Mouse (Mus musculus) right cerebral cortex, adult 18-20 months (tissue): ENCODE results near the gene Alcam.

Experiments
- DNase-seq: peaks from one replicate; pipeline ENCODE4 v3.0.0; 2022; ENCODE audit warnings: mixed read lengths

The Alcam gene

DNA sequence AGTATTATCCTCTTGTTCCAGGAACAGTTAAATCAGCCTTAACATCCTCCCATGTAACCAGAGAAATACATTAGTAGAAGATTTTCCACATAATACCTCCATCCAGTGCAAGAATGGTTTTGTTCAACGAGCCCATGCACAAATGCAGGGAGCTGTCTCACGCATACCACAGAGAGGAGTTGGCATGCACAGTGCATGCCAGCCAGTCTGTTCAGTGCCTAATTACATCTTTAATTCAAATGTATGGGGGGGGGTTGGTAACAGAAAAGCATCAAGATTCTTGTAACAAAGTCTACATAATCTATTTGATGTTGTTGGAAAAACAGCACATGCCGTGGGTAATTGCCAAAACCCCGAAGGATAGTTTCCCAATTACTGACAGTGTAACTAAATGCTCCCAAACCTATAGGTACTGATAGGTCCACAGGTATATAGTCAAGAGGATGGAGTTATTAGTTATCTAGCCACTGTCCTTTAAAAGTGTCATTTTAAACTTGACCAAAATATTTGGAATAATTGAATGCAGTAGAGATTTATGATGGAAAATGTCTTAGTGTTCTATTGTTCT lies 89.8 kb downstream of the Alcam start:
- DNase-seq, result no peak

- no peak for DNase-seq
Measured at GRCm38 (mm10) chr16:52343467-52344033, 110.3 kb downstream of the Alcam start.

GRCm38 (mm10) chr16:52342694-52343466 lies 111.0 kb downstream of the Alcam start:
- no peak for DNase-seq

- DNase-seq, result no peak
Measured at GRCm38 (mm10) chr16:52334084-52334483, 119.8 kb downstream of the Alcam start.

DNA sequence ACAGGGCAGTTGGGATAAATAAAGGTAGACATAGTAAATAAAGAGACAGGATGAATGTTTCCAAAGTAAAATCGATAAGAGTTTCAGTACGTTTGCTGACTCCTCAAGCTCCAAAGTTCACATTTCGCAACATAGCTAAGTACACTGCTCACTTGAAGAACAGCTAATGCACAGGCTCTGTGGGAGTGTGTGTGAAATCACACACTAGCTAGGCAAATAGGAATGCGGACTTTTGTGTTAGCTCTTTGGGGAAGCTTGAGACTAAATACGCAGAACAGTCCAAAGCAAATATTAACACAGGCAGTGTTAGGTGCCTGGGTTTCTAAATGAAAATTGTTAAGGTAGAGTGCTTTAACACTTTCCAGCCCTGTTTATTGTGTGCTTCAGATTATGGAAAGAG lies 120.2 kb downstream of the Alcam start:
- no peak for DNase-seq

DNA sequence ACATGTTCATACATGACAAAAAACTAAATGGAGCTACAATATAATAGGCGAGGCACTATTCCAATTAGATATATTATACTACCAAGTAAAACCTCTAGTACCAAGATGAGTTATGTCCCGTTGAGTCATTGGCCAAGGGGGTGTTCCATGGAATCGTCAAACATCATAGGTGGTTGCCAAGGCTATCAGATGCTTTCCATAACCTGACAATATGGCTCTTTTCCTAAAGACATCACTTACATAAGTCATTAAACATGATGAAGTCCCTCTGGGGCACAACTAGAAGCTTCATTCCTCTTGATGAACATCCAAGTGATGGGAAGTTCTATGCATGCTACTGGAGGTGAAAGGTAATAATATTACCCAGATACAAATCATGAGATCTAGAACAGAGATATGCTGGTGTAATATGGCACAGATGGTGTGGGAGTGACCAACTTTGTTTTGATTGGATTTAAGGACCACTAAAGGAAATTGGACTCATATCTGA lies 122.5 kb downstream of the Alcam start:
- no peak for DNase-seq

GRCm38 (mm10) chr16:52329420-52329819 lies 124.5 kb downstream of the Alcam start:
- DNase-seq, result no peak

GRCm38 (mm10) chr16:52319229-52319628 lies 134.6 kb downstream of the Alcam start:
- DNase-seq, result no peak

DNA sequence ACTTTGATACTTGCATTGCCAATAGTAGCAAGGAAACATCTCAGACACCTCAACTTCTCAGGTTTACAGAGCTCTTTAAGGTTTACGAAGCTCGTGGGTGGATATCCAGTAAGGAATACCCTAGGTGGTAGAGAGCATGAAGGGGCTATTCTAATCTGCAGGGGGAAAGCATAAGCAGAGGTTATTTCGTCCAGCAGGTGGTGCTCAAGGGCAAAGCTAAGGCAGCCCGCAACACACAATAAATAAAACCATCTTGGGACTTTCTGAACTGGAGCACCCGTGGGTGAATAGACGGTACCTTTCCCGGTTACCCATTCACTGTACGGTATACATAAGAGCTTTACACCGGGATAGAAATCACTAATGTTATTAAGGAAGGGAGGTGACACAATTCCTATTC lies 142.8 kb downstream of the Alcam start:
- peak; percentile 72 for DNase-seq

DNA sequence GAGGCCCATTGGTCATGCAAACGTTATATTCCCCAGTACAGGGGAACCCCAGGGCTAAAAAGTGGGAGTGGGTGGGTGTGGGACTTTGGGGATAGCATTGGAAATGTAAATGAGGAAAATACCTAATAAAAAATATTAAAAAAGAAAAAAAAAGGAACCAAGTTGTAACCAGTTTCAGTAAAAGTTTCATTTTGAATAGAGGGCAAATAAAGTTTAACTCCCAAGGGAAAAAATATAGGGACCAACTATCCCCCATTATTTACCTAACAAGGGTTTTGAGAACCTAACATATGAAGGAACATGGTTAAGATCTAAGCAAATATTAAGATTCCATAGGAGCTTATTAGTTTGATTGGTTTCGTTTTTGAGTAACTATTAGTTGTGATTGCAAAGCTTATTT lies 146.9 kb downstream of the Alcam start:
- DNase-seq, result no peak

GRCm38 (mm10) chr16:52303532-52303902 lies 150.4 kb downstream of the Alcam start:
- no peak for DNase-seq

DNA sequence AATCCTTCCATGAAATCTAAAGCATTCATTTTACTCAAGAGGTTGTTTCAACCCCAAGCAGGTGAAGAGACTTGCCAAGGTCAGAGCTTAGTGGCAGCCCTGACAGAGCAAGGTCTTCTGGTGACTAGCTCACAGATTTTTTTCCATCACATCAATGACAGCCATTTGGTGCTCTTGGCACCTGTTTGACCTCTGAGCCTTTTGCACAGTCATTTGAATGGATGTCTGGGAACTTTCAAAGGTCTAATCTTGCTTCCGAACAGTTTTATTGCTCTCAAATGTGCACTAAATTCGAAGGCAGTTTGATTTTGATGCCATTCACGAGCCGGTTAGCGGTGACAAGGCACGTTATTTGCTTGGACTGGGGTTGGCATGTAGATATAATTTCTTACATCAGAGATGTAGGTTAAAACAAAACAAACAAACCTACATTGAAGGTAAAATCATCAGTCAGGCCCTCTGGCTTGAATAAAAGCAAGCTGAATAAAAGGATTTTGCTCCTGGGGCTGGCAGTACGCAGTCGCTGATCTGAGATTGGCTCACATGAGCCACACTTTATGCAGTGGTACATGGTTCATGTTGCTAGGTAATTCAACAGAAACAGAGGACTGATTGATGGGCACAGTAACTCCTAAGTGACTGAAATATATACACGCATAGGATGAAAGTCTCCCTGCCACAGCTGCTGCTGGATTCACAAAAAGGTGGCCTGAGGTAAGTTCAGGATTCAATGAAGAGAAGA lies 150.9 kb downstream of the Alcam start:
- no peak for DNase-seq

- no peak for DNase-seq
Measured at GRCm38 (mm10) chr16:52301730-52302129, 152.1 kb downstream of the Alcam start.

DNA sequence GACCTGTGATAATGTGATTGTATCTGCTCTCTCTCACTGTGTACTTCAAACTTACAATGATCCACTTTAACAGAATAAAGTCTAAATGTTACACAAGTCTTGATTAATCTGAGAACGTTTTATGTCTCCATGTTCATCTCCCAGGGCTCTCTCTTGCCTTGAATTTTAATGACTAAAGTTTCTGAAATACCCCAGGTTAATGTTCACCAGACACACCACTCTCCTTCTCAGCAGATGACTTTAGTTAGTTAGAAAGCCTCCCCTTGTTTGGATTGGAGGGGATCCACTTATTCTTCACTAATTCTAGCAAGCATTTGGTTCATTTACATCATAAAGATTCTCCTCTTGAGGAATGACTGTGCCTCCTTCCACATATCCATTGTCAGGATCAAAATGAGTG lies 157.5 kb downstream of the Alcam start:
- DNase-seq, result no peak

DNA sequence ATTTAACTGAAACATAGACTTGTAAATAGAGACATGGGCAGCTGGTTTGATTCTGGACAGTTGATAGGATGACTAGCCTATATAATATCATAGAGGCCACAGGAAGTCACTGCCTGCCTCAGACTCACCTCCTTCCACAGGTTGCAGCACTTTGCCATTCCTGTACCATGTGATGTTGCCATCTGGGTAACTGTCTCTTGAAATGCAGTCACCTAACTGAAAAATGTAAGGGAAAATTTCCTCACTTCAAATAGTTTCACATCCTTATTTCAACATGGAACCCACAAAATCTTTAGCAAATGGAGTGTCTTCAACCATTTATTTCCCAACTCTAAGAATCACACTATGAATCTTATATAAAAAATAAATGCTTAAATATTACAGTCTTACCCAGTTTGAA lies 158.3 kb downstream of the Alcam start:
- no peak for DNase-seq

DNA sequence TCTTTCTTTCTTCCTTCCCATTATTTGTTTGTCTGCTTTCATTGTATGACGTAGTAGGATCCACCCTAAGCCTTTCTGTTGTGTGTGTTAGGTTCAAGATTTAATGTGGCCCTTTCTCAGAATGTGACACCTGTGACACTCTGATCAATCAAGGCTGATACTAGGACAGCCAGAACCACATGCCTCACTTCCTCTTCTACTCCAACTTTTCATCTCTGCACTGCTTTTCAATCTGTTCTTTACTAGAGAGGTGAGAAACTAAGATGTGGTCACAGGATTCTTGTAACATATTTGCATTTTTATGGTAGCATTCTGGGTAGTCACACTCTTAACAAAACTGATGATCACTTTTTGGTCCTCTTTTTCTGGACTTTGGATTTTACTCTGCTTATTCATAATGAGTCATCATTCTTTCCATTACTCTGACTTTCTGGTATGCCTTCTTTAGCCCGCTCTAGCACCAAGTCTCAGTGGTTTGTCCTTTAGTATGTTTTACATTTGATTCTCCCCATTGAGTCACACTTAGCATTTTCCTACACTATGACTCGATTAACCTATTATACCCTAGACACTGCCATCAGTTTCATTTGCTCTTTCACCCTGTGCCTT lies 161.3 kb downstream of the Alcam start:
- DNase-seq, result no peak

DNA sequence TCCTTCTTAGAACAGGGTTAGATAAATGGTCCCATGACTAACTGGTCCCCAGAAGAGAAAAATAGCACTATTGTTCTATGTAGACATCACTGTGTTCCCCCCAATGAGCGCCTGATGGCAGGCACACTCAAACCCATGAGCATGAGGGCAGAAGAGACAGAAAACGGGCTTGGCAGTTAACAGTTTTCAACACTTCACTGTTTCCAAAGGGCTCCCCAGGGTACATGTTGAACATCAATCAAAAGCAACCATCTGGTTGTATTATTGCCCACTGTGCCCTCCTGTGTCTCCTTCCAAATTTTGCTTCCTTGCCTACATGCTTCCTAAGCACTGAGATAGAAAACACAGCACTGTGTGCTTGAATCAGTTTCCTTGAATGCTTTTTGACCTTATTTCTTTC lies 173.7 kb downstream of the Alcam start:
- no peak for DNase-seq

DNA sequence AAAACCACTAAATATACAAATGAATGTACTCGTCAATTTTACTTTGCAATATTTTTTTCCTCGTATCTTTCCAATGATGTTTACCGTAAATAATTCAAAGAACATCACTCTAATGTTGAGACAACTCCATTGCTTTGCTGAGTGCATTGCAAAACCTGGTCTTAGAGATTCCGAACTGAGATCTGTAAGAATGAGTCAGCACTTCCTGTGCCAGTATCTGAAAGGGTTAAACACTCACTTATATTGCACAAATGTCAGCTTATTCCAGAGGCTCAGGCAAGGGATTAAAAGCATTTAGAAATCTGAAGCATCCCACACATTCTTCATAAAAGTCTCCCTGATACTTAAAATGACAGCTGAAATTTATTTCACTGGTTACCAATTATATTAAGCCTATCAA lies 188.8 kb downstream of the Alcam start:
- no peak for DNase-seq

DNA sequence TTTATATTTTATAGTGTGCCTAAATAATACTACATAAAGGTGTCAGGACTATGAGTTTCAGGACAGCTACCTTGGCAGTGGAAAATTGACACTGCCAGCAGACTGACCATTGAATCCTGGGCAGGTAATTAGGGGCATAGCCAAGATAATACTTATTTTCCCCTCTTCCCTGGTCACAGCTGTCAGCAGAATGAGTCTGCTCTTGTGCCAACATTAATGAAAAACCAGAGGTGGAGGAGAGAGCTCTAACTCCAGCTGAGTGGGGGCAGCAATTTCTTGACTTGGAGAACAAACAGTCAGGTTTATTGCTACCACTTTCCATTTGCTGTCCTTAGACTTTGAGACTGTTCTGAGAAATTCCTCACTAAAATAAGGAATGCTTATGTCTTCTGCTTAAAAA lies 190.1 kb downstream of the Alcam start:
- DNase-seq, result no peak

DNA sequence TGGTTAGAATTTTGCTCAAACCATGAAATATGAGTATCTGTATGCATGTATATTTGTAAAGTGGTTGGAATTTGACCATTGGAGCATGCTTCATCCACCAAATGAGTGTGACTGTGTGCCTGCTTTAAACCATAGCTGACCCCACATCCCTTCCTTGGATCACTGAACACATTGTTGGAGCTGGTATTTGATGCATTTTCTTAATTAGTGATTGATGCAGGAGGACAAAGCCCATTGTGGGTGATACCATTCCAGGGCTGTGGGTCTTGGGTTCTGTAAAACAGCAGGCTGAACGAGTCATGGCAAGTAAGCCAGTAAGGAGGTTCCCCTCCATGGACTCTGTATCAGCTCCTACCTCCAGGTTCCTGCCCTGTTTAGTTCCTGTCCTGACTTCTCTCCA lies 191.3 kb downstream of the Alcam start:
- DNase-seq, result no peak

DNA sequence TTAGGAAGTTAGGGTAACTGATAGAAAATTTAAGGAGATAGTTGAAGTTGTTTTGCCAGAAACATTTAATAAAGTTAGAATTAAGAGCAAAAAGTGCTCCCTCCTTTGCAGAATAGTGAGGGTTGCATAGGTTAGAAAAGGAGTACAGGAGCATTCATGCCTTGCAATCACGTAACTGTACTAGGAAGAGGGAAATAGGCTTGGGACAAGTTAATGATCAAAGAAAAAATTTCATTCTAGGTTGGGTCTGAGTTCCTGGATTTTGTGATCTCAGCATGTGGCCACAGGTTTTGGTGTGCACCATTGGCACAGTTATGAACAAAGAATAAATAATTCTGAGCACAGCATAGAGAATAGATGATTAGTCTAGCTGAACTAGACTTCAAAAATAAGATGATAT lies 192.1 kb downstream of the Alcam start:
- DNase-seq, result no peak

DNA sequence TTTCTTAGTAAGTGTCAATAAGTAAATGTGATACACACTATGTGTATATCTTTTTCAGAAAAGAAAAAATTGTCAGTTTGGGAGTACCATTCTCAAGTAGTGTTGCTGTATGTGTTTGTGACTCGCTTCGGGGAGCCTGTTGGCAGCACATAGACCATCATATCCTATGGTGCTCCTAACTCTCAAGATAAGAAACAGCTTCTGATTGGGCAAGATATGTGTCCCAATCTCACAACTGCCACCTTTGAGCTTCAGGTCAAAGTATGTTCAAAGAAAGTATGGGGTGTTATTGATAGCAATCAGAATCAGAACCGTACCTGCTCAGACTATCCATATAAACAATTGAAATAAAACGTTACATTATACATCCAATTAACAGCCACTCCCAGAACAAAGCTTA lies 202.9 kb downstream of the Alcam start:
- DNase-seq, result no peak

- no peak for DNase-seq
Measured at GRCm38 (mm10) chr16:52250196-52250595, 203.7 kb downstream of the Alcam start.
